Mouse (Mus musculus) gastrocnemius, adult 2 months (tissue): ENCODE results near the gene Klhl31. TPM values are rescaled to one million over a fixed set of nuclear protein-coding genes. Genes with fewer than 3 reads are reported as not detected.

ENCODE experiments used
- DNase-seq: peaks from one replicate; pipeline ENCODE4 v3.0.0; 2022
- H3K27ac ChIP-seq: fragments of 200-600 bp; 2 replicates; pipeline ENCODE4 v1.8.1; 2022; ENCODE audit warnings: mild to moderate bottlenecking
- H3K4me3 ChIP-seq: fragments of 200-600 bp; 2 replicates; pipeline ENCODE4 v1.8.1; 2022; ENCODE audit warnings: mild to moderate bottlenecking, moderate library complexity
- CTCF ChIP-seq: fragments of 200-600 bp; IDR thresholded peaks from 2 replicates; pipeline ENCODE4 v1.8.1; 2022; ENCODE audit warnings: antibody characterized with exemption, mild to moderate bottlenecking, moderate library complexity
- intact Hi-C: fragments of 180-260 bp; cut with DNase I; formaldehyde crosslinking; loops from one replicate; pipeline ENCODE4 v1.15.1; 2025
- total RNA-seq, 2 experiments: library from RNA; stranded (reverse); gene quantifications; 2 replicates each; pipeline ENCODE4 v1.2.3; 2021

Klhl31 gene
- total RNA-seq, 2 experiments from 2014 or later = 491 to 601 TPM

GRCm38 (mm10) chr9:77630764-77631163 lies 5.5 kb upstream of the Klhl31 start:
- Histone ChIP-seq H3K27ac (peak overlapping the region; percentile 93), H3K4me3 (no peak overlapping the region)
- no peak for TF ChIP-seq CTCF
- DNase-seq = no peak
- intact Hi-C loops = no loop called here

- no peak for DNase-seq
- intact Hi-C loops = no loop called here
Measured at GRCm38 (mm10) chr9:77632432-77632831, 3.9 kb upstream of the Klhl31 start.

GRCm38 (mm10) chr9:77636003-77636402 lies 297 bp upstream of the Klhl31 start:
- TF ChIP-seq CTCF = no peak
- DNase-seq = no peak
- Histone ChIP-seq H3K4me3 (peak overlapping the region; percentile 76), H3K27ac (peak overlapping the region; percentile 97)
- intact Hi-C loops = loop anchor here (1.0 kb wide), 1 partner anchor 21 kb away; no protein-coding TSS in a partner anchor

More at GRCm38 (mm10) chr9:77632432-77632831, 3.9 kb upstream of the Klhl31 start:
- Histone ChIP-seq H3K4me3 (no peak overlapping the region), H3K27ac (peak overlapping the region; percentile 59; the same call in 1 of the 2 replicates)
- TF ChIP-seq CTCF = no peak

DNA sequence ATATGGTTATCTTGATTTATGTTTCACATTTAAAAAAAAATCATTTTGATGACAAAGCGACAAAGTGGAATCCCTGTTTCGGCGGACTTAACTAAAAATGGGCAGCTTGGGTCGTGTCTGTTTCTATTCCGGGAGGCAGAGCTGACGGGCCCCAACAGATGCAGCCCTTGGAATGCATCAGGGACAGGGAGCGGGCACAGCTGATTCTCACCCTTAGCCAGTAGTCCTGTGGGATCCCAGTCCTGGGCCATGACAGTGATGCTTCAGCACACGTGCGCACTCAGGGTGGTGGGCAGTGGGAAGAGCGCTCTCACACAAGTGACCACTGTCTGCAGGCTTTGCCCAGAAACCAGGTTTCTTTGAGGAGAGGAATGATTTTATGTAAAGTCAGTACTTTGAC lies 1.1 kb downstream of the Klhl31 start:
- DNase-seq = peak; percentile 86
- TF ChIP-seq CTCF = no peak
- intact Hi-C loops = no loop called here
- Histone ChIP-seq H3K27ac (peak overlapping the region; percentile 97), H3K4me3 (peak overlapping the region; percentile 76)

GRCm38 (mm10) chr9:77645176-77645575 lies 8.9 kb downstream of the Klhl31 start:
- Histone ChIP-seq H3K4me3 (peak overlapping the region; percentile 20), H3K27ac (peak overlapping the region; percentile 20; the same call in 1 of the 2 replicates)
- intact Hi-C loops = no loop called here
- TF ChIP-seq CTCF = no peak
- peak; percentile 32 for DNase-seq

- Histone ChIP-seq H3K27ac (no peak overlapping the region), H3K4me3 (peak overlapping the region; percentile 55)
- no peak for TF ChIP-seq CTCF
- intact Hi-C loops = no loop called here
- DNase-seq = no peak
Measured at GRCm38 (mm10) chr9:77651847-77652246, 15.5 kb downstream of the Klhl31 start.

GRCm38 (mm10) chr9:77653907-77654306 lies 17.6 kb downstream of the Klhl31 start:
- no peak for TF ChIP-seq CTCF
- DNase-seq = no peak
- intact Hi-C loops = no loop called here

GRCm38 (mm10) chr9:77655181-77655934 lies 19.1 kb downstream of the Klhl31 start:
- intact Hi-C loops = loop anchor here (5.0 kb wide), 3 partner anchors 43 to 102 kb away; no protein-coding TSS in a partner anchor
- Histone ChIP-seq H3K27ac (peak overlapping the region; percentile 59), H3K4me3 (peak overlapping the region; percentile 74)
- no peak for TF ChIP-seq CTCF
- DNase-seq = peak; percentile 57

More at GRCm38 (mm10) chr9:77653907-77654306, 17.6 kb downstream of the Klhl31 start:
- Histone ChIP-seq H3K4me3 (peak overlapping the region; percentile 49), H3K27ac (peak overlapping the region; percentile 31; the same call in 1 of the 2 replicates)

GRCm38 (mm10) chr9:77655935-77656288 lies 19.6 kb downstream of the Klhl31 start:
- intact Hi-C loops = loop anchor here (5.0 kb wide), 3 partner anchors 44 to 101 kb away; no protein-coding TSS in a partner anchor
- Histone ChIP-seq H3K27ac (peak overlapping the region; percentile 59), H3K4me3 (peak overlapping the region; percentile 74)
- peak; percentile 51 for DNase-seq
- TF ChIP-seq CTCF = peak; percentile 64

DNA sequence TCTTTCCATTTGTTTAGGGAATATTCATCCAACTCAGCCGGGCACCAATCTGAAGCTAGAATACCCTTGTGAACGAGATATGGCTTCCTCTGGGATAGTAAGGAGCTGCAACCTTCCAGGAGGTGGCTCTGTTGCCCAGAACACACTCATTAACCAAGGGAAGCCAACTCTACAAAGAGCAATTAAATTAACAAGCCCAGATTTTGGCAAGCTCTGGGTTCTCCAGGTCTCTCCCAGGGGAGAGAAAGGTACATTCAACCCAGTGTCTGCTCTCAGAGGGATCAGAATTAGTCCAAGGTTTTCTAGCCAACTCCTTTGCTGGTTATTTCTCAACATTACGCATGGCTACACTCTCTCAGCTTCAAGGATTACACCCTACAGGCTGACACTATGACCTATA lies 26.6 kb downstream of the Klhl31 start:
- intact Hi-C loops = loop anchor here (2.0 kb wide), 1 partner anchor 118 kb away; no protein-coding TSS in a partner anchor
- Histone ChIP-seq H3K27ac (no peak overlapping the region), H3K4me3 (no peak overlapping the region)
- TF ChIP-seq CTCF = peak; percentile 34; the same call in 1 of the 2 replicates
- DNase-seq = no peak

DNA sequence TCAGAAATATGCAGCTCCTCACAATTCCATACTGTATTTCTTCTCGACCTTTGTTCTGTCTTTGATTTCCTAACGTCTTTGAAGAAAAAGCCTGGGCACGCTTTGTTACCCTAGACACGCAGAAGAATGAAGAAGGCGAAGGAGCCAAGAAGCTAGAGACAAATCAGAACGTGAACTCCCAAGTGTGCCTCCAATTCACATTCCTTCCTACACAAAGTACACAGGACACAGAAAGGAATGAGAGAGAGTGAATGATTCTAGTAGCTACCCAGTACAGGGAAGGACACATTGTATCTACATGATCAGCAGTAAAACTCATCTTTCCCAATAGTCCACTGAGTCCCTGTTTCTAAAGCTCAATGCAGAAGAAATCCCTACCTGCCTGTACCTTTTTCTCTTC lies 33.8 kb downstream of the Klhl31 start:
- no peak for DNase-seq
- no peak overlapping the region for H3K27ac ChIP-seq
- no peak overlapping the region for H3K4me3 ChIP-seq
- intact Hi-C loops = no loop called here
- TF ChIP-seq CTCF = no peak

GRCm38 (mm10) chr9:77671004-77671403 lies 34.7 kb downstream of the Klhl31 start:
- Histone ChIP-seq H3K27ac (no peak overlapping the region), H3K4me3 (no peak overlapping the region)
- no peak for DNase-seq
- intact Hi-C loops = no loop called here
- TF ChIP-seq CTCF = no peak

DNA sequence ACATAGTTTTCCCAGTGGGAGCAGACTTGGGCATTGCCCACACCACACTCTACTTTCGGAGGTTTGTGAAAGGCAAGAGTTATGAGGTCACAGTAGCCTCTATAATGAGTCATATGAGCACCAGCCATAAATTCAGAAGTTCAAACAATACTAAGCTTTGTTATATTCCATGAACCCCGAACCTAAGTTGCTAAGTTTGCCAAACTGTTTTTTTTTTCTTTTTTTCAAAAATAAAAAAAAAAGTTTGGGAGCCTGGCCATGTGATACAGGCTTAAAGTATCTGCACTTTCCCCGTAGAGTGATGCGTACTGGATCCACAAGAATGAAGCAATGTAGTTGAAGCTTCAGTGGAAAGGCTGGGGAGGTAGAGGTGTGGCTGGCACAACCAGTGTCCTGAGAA lies 36.9 kb downstream of the Klhl31 start:
- H3K27ac ChIP-seq = no peak overlapping the region
- no peak overlapping the region for H3K4me3 ChIP-seq
- no peak for TF ChIP-seq CTCF
- intact Hi-C loops = no loop called here
- DNase-seq = no peak
